Mouse (Mus musculus) heart, adult 2 months (tissue): ENCODE data around the gene Crtam.

ENCODE experiments used
- CTCF ChIP-seq: fragments of 200-600 bp; IDR thresholded peaks from 2 replicates; pipeline ENCODE4 v1.8.1; 2022; ENCODE audit warnings: antibody characterized with exemption, mild to moderate bottlenecking, moderate library complexity
- EP300 ChIP-seq: fragments of 200-500 bp; IDR thresholded peaks from 2 replicates; pipeline ENCODE4 v1.6.1; 2011; ENCODE audit warnings: low read depth, low read length, control low read depth; ENCODE audit not compliant: insufficient read depth
- POLR2A ChIP-seq: fragments of 200-500 bp; IDR thresholded peaks from 2 replicates; pipeline ENCODE4 v1.6.1; 2011; ENCODE audit warnings: mild to moderate bottlenecking, low read depth, low read length, control low read depth; ENCODE audit not compliant: insufficient read depth

- TF ChIP-seq POLR2A (no peak), CTCF (no peak), EP300 (no peak)
Observed at GRCm38 (mm10) chr9:41049282-41049681, 44.9 kb upstream of the Crtam start.
